Mouse (Mus musculus): ENCODE measurements around the gene Blmh.
A peak's percentile ranks its signal among the peaks of the same experiment; 100 is the strongest.

The Blmh gene

DNA sequence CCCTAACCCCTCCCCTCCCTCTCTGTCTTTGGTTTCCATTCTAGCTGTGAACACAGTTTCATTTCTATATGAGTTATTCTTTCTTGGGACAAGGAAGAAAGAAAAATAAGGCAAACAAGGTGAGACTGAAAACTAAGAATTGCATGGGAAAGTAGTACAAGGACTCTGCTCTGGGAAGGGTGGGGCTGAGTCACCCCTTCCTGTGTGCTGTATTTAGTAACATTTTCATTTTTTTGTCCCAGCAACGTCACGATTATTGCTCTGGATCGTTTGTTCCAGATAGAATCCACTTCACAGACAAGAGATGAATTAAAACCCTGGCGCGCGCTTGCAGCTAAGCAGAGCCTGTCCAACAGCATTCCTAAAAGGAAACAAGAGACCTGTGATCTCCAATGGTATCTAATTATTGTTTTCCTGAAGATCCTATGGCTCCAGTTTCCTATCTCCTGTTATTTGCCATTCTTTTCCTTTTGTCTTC, at the start of gene Blmh:
Gene Blmh (plus strand): TSS at position 51 of the 478 bp plus-strand sequence.
- no peak for DNase-seq (ENCODE audit: low read depth, low spot score)

DNA sequence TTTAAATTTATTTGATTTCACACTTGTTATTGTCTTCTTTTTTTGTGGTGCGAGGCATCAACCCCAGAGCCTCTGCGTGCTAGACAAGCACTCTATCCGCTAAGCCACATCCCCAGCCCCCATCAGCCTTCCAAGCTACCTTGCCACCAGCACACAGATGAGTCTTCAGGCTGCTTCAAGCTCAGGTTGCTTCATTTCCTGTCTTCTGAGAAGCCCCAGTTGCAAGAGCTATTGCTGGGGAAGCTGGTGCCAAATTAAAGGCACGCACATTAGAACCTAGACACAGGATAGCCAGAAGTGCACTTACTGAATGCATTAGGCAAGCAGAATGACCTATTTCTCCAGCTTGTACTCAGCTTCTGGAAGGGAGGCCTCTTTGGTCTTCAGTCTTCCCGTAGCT, 44.8 kb upstream of the Blmh start:
- no peak for DNase-seq (ENCODE audit: low read depth, low spot score)

GRCm38 (mm10) chr11:76884451-76884850, 40.2 kb upstream of the Blmh start:
- no peak for DNase-seq (ENCODE audit: low read depth, low spot score)

DNA sequence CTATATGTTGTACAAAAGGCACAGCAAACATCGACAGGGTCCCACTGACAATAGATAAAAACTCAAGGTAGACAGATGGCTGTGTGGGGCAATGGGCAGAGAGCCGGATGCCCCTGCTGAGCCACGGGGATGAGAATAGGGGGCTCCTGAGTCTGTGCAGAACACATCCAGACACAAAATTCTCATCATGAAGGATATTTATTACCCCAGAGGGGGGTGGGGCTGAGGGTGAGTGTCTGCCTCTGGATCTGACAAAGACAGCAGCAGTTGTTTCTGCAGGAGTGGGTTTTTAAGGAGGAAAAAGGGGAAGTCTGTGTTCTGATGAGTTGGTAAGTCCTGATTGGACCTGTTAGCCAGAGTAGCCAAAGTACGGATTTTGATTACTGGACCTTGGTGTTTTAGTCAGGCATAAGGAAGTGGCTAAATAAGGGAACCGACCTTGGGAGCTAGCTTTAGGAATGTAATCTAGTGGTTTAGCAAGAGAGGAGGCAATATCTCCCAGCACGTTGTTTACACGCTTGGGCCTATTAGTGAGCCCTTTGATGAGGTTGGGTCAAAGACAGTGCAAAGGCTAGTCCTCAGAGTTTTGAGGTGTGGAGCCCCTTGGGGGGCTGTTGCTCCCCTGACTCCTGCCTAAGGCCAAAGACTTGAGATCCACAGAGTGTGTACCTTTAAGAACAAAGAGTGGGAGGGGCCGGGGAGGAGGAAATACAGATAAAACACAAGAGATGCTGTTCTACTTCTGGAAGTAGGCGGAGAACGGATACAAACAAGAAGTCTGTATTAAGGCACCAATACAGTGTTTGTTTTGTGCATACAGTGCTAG, 35.1 kb upstream of the Blmh start:
- DNase-seq (ENCODE audit: low read depth, low spot score) = no peak

GRCm38 (mm10) chr11:76891171-76891570, 33.4 kb upstream of the Blmh start:
- no peak for DNase-seq (ENCODE audit: low read depth, low spot score)

- no peak for DNase-seq (ENCODE audit: low read depth, low spot score)
Measured at GRCm38 (mm10) chr11:76891738-76892349, 32.8 kb upstream of the Blmh start.

GRCm38 (mm10) chr11:76892972-76893371, 31.6 kb upstream of the Blmh start:
- no peak for DNase-seq (ENCODE audit: low read depth, low spot score)

DNA sequence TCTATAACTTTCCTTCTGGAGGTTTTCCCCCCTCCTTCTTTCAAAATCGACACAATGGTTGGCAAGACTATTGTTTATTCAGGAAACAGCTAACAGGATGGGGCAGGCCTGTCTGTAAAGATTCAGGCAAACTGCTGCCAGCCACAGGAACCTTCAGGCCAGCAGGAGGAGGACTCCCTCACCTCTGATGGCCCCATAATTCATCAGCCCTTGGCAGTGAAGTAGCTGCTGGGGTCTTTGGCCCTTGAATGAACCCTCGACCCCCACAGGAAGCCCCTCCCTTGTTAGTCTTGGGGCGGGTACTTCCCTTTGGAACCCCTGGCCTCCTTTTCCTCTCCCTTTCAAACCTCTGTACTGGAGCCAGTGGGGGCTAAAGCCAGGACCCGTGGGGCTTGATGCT, 31.0 kb upstream of the Blmh start:
- no peak for DNase-seq (ENCODE audit: low read depth, low spot score)

DNA sequence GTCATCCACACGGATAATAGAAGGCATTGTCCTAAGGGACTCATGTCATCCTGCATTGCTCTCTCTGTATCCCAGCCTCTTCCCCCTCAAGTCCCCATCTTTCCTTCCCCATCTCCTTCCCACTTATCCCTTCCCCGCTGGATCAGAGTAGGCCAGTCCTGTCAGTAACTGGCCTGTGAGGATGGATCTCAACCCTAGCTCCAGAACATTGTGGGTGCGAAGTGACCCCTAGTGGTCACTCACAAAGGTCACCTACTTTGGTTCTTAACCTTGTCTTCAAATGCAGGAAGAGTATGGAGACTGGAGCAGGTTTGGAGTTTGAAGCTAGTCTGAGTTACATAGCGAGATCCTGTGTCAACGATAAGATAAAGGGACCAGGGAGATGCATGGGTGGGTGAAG, 30.4 kb upstream of the Blmh start:
- no peak for DNase-seq (ENCODE audit: low read depth, low spot score)

GRCm38 (mm10) chr11:76896360-76896759, 28.2 kb upstream of the Blmh start:
- no peak for DNase-seq (ENCODE audit: low read depth, low spot score)

DNA sequence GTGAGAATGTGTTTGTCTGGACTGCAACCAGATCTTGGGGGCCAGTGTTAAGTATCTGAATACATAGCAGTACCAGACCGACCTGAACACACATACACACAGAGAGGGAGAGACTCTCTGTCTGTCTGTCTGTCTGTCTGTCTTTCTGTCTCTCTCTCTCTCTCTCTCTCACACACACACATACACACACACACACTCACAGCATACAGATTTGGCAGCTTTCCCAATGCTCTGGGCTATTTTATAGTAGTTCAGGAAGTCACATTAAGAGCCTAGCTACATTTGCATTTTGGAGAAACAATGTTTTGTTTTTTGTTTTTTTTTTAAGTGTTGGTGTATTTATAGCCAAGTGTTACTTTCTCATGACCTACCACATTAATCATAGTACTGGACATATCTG, 27.5 kb upstream of the Blmh start:
- no peak for DNase-seq (ENCODE audit: low read depth, low spot score)

- DNase-seq (ENCODE audit: low read depth, low spot score) = no peak
Measured at GRCm38 (mm10) chr11:76897871-76898270, 26.7 kb upstream of the Blmh start.

- DNase-seq (ENCODE audit: low read depth, low spot score) = no peak
Measured at GRCm38 (mm10) chr11:76898751-76899150, 25.9 kb upstream of the Blmh start.

GRCm38 (mm10) chr11:76899758-76900738, 24.6 kb upstream of the Blmh start:
- DNase-seq (ENCODE audit: low read depth, low spot score) = peak; percentile 18

- DNase-seq (ENCODE audit: low read depth, low spot score) = no peak
Measured at GRCm38 (mm10) chr11:76901579-76902361, 22.8 kb upstream of the Blmh start, which contains the start of gene Tmigd1. Gene Tmigd1 (plus strand): TSS chr11:76902159.

DNA sequence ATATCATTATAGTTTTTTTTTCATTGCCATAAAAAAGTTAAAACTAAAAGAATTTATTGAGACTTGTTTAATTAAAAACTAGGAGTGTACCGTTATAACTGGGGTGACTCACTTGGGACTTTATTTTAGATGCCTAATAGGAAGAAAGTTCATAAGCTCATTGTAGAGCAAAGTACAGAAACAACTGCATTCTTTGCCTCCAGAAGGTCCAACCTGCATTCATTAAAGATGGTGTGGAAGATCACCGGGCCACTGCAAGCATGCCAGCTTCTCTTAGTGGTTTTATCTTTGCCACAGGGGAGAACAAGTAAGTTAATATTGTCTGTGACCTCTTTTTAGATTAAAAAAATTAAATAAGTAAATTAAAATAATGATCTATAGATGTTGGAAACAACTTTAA, 20.3 kb upstream of the Blmh start:
- DNase-seq (ENCODE audit: low read depth, low spot score) = no peak

- DNase-seq (ENCODE audit: low read depth, low spot score) = no peak
Measured at GRCm38 (mm10) chr11:76908651-76909050, 16.0 kb upstream of the Blmh start.

- DNase-seq (ENCODE audit: low read depth, low spot score) = no peak
Measured at GRCm38 (mm10) chr11:76911325-76912054, 13.1 kb upstream of the Blmh start.

DNA sequence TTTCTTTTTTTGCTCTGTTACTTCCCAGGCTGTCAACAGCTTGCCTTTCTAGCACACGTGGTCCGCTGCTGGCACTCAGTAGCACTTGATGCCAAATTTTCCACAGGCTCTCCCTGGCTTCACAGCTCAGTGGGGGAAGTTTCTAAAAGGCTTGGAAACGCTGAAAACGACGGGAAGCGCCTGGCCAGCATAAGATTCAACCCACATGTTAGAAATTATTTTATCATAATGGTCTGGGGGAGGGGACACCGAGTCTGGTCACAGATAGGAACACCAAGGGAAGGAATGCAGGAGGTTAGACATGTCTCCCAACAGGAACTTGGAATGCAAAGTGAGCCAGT, 12.6 kb upstream of the Blmh start:
- DNase-seq (ENCODE audit: low read depth, low spot score) = no peak

DNA sequence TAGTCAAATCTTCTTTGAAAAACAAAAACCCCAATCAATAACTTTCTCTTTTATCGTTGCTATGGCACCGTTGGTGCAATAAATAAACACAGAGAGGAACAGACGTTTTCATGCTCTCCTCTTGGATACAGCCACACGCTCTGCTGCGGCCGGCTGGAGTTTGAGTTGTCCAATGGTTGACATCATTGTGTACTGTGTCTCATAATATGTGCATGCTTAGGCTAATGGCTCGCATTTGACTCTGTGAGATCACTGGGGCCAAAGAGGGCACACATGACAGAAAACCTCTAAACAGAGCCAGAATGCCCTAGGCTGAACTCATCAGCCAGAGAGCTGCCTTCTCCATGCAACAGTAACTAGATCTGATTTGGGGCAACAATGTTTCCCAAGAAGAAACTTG, 10.2 kb upstream of the Blmh start:
- DNase-seq (ENCODE audit: low read depth, low spot score) = no peak

All from WW6 (cell line).